Mouse (Mus musculus) telencephalon, adult 2 months (tissue): ENCODE results near the gene N4bp1.
A peak's percentile ranks its signal among the peaks of the same experiment; 100 is the strongest.

Experiments
- DNase-seq: peaks from one replicate; pipeline ENCODE4 v3.0.0-alpha.2; 2011; ENCODE audit warnings: low read depth, low spot score

The N4bp1 gene

GRCm38 (mm10) chr8:86884489-86885463, at the start of gene N4bp1:
Gene N4bp1 (minus strand): TSS chr8:86885258.
- peak; percentile 91 for DNase-seq

DNA sequence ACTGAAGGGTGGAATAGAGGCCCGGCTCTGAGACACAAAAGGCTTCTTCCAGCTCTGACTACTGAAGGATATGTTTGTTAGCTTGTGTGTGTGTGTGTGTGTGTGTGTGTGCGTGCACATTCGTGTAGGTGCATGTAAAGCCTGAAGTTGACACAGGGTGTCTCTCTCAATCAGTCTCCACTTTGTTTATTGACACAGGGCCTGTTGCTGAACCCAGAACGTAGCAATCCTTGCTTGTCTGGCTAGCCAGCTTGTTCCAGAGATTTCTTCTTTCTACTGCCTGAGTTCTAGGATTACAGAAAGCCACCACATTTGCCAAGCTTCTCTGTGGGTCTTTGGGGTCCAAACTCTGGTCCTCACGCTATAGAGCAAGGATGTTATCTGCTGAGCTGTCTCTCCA, 49.8 kb upstream of the N4bp1 start:
- DNase-seq = no peak

- DNase-seq = no peak
Observed at GRCm38 (mm10) chr8:86934393-86934792, 49.3 kb upstream of the N4bp1 start.

- no peak for DNase-seq
Observed at GRCm38 (mm10) chr8:86933898-86934297, 48.8 kb upstream of the N4bp1 start.

DNA sequence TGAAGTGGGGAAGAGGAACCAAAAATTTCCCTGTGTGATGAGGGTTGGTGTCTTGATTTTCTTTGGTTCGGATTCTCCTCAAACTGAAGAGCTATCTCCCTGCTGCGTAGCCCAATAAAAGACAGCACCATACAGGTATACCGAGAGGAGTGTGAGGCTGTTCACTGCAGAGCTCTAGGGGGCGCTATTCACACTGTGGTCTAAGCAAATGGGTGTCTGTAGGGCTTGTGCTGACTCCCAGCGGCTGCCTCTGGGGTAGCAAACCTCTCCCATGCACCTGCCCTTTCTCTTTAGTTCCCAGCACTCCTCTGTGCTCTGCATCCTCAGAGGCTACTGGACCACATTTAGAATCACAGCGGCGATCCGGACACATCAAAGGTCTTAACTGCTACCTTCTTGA, 41.2 kb upstream of the N4bp1 start:
- no peak for DNase-seq

DNA sequence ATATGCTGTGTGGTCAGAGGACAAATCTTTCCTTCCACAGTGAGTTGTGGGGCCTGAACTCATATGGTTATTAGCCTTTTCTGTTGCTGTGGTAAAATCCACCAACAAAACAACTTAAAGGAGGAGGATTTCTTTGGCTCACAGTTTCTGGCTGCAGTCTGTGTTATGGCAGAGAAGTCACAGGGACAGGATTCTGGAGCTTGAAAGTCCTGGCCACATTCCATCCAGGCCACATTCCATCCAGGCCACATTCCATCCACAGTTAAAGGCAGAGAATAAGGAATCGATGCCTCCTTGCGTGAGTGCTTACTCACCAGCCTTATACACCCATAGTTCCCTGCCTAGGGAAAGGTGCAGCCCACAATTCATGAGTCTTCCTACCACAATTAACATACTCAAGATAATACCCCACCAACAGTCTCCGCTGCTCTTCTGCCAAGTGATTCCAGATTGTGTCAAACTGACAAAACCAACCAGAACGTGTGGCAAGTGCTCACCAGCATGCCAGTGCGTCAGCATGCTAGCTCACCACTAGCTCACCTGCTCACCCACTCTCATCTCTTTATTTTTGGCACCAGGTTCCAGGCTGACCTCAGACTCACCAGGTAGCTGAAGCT, 38.3 kb upstream of the N4bp1 start:
- DNase-seq = no peak

GRCm38 (mm10) chr8:86922673-86923072, 37.6 kb upstream of the N4bp1 start:
- no peak for DNase-seq

DNA sequence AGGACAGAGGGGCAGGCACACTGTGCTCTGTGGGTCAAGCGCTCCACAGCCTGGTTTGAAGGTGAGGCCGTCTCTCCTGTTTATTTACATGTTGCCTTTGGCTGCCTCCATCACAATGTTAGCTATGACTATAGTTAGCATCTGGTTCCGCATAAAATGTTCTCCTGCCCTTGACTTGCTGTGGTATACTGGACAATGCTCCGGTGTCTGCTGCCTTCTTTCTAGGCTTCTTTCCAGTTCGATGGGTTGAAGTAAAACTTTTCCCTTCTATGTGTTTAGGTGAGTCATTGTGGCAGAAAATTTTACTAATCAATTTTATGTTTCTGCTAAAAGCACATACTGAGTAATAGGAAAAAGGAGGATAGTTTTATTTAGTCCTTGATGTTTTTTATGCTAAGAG, 37.1 kb upstream of the N4bp1 start:
- DNase-seq = no peak

DNA sequence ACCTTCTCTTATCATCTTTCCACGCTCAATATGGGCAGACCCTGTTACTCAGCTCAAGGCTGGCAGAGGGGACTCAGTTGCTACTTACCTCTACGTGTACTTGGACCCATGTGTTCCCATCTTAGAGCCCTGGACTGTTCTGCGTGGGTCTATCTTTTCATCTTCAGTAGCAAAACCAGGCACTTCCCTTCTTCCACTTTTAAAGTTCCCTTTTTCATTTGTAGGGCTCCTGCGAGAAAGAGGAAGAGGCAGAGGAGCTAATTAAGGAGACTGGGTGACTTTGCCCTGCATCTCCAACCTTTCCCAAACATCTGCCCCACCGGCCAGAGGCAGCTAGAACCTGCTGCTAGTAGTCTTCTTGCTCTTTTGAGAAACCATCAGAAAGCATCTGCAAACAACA, 35.9 kb upstream of the N4bp1 start:
- DNase-seq = no peak

GRCm38 (mm10) chr8:86920455-86920854, 35.4 kb upstream of the N4bp1 start:
- no peak for DNase-seq

DNA sequence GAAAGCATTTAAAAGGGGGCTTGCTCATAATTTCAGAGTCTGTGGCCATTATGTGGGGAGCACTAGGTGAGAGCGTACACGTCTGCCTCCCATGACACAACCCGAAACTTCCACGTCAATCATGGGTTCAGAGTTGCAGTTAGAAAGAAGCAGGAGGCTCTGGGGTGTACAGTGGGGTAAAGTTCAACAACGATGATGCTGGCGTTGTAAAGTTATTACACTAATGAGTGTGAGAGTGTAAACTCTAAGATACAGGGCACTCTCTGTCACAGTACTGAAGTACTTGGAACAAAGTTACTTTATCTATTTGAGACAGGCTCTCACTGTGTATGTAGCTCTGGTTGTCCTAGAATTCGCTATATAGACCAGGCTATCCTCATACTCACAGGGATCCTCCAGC, 35.0 kb upstream of the N4bp1 start:
- DNase-seq = no peak

DNA sequence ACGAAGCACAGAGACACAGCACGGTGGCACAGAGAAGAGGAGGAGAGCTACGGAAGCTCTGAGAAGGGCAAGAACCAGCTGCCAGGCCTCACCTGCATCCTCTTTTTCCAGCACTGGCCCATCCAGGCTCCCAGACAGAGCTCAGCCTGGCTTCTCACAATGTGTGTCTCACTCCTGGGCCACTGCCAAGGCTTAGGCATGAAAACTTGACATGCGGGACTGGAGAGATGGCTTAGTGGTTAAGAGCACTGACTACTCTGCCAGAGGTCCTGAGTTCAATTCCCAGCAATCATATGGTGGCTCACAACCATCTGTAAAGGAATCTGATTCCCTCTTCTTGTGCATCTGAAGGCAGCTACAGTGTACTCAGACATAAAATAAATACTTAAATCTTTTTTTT, 34.2 kb upstream of the N4bp1 start:
- no peak for DNase-seq

DNA sequence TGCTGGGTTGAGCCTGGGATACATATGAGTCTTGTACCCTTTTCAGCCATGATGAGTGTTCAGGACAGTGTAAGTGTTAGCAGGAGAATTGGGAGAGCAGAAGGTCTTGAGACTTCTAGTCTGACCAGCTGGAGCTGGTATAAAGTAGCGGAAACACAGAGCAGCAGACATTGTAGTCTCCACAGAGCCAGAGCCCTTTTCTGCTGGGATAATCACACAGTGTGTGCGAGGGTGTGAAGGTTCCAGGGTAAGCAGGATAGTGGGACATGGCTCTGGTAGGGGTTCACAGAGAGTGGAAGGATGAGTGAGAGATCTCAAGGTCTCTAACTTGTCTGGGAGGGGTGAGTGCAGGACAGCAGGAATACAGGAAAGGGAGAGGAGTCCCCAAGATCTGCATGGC, 33.0 kb upstream of the N4bp1 start:
- no peak for DNase-seq

DNA sequence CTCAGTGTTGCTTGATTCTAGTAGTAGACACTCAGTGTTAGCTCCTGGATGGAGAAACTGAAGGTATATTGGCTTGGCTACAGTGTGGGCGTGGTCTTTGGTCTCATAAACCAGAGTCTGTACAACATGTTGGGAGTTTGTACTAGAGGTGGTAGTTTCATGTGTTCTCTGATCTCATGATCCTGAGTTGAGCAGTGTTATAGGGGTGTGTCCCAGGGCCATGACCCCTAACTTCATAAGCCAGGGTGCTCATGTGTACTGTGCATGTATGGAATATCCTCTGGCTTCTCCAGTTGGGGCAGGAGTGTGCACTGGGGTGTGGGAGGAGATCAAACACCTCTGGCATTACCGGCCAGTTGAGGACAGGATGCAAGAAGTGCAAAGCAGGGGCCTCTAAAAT, 32.6 kb upstream of the N4bp1 start:
- DNase-seq = no peak

DNA sequence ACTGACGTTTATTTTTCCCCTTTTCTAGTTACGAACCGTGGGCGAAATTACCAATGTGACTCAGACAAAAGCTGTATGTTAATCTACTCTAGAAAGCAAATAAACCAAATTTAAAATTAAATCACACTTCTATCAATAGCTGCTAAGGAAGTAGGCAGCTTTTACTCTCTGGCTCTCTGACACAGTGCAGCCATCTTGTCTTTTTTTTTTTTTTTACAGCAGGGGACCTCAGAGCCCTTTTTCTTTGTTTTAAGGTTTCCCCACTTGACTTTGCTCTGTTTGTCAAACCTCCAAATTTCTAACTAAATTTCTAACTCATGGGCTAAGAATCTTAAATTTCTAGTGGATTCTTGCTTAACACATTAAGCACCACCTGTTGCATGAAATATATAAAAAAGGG, 31.3 kb upstream of the N4bp1 start:
- no peak for DNase-seq

DNA sequence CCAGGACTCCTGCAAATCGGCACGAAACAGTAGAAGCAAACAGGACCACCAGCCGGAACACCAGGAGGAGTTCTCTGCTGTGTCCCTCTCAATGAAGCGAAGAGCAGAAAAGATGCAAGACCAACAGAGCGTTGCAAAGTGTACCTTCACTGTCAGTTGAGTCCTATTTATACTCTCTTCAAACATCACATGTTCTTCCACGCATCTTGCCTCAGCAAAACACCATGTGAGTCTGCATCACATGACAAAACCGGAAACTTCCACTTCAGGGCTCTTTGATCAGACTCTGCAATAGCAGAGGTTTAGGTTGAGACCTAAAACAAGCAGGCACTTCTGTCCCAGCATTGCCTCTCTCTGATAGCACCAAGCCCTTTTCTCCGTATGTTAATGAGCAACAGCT, 26.1 kb upstream of the N4bp1 start:
- no peak for DNase-seq

DNA sequence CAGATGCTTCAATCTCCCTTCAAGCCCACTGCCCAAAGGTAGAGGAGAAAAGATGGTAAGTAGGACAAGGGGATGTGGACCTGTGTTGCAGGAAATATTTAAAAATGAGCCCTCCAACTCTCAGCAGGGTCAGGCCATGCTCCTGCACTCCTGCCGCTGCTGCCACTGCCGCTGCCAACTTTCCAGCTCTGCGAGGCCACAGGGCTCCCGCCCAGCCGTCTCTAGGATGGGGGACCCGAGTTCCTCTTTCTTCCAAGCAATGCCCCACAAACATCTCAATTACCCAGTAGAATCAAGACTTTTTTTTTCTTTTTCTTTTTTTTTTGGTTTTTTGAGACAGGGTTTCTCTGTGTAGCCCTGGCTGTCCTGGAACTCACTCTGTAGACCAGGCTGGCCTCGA, 25.2 kb upstream of the N4bp1 start:
- no peak for DNase-seq

GRCm38 (mm10) chr8:86908536-86908935, 23.5 kb upstream of the N4bp1 start:
- DNase-seq = no peak

DNA sequence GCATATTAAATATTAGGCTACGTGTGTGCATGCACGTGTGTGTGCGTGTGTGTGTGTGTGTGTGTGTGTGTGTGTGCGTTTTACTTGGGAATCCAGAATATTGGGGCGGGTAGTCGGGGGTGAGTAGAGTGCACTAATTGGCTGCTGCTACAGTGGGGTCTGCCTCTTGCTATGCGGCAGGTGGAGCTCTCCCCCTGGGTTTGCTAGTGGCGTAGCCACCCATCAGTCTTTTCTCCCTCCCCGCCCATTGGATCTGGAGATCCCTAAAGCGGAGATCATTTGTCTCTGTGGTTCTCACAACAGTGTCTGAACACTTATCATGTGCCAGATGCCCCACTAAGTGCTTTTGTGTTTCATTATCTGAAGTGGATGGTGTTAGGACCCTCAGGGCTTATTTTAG, 19.9 kb upstream of the N4bp1 start:
- DNase-seq = no peak

- DNase-seq = no peak
Observed at GRCm38 (mm10) chr8:86903104-86903503, 18.0 kb upstream of the N4bp1 start.

DNA sequence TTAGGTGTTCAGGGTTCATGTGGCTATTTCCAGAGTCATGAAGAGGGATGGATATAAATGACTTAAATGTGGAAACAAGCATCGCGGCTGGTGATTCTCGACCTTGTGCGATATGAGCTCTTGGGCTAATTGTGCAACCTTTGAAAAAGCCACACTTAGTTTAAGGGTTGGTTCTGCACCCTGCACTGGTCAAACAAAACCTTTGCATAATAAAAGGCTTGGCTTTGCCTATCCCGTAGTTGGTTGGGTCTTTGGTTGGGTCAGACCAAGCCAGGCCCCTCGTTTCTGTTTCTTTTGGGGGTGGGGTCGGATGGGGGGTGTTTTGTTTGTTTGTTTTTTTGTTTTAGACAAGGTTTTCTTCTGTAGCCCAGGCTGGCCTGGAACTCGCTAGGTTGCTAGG, 17.6 kb upstream of the N4bp1 start:
- DNase-seq = no peak

DNA sequence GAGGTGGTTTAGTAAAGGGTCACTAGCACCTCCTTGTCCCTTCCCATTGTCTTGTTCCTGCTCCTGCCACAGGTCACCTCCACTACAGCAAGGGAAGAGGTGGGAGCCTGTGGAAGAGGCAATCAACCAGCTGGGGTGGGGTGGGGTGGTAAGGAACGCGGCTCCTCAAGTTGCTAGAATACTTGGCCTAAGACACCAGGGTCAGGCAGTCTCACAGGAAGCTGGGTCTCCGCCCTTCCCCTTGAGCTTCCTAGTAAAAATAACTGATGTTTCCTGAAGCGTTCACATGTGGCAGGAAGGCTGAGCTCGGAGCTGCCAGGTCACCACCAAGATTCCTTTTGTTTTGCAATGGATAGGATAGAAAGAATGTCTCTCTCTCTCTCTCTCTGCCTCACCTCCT, 16.9 kb upstream of the N4bp1 start:
- DNase-seq = no peak

- DNase-seq = no peak
Observed at GRCm38 (mm10) chr8:86897726-86898419, 12.8 kb upstream of the N4bp1 start.
